Mouse (Mus musculus) liver, adult 2 months (tissue): ENCODE data around the gene Ube2i. TPM values are rescaled to one million over a fixed set of nuclear protein-coding genes. Genes with fewer than 3 reads are reported as not detected.

Experiments used
- DNase-seq: peaks from one replicate; pipeline ENCODE4 v3.0.0-alpha.2; 2011; ENCODE audit warnings: low read depth, low spot score; ENCODE audit errors: extremely low read depth
- H3K27ac ChIP-seq: fragments of 200-500 bp; replicated peaks from 2 replicates; pipeline ENCODE4 v1.5.1; 2012; ENCODE audit warnings: low read depth, mild to moderate bottlenecking, control low read depth, inconsistent platforms, low read length; ENCODE audit not compliant: insufficient read depth
- H3K27me3 ChIP-seq: fragments of 200-500 bp; 2 replicates; pipeline ENCODE4 v1.6.1; 2012; ENCODE audit warnings: mild to moderate bottlenecking, moderate library complexity, low read length, inconsistent platforms; ENCODE audit not compliant: control insufficient read depth, insufficient read depth
- H3K36me3 ChIP-seq: fragments of 200-500 bp; 2 replicates; pipeline ENCODE4 v1.6.1; 2012; ENCODE audit warnings: low read length, inconsistent platforms; ENCODE audit not compliant: control insufficient read depth, insufficient read depth
- H3K4me1 ChIP-seq: fragments of 200-500 bp; 2 replicates; pipeline ENCODE4 v1.6.1; 2011; ENCODE audit warnings: low read length; ENCODE audit not compliant: control insufficient read depth, insufficient read depth
- H3K4me3 ChIP-seq: fragments of 200-500 bp; 2 replicates; pipeline ENCODE4 v1.5.1; 2011; ENCODE audit warnings: low read depth, mild to moderate bottlenecking, control low read depth, low read length, moderate library complexity; ENCODE audit not compliant: insufficient read depth
- H3K79me2 ChIP-seq: fragments of 200-500 bp; 2 replicates; pipeline ENCODE4 v1.6.1; 2012; ENCODE audit warnings: inconsistent platforms, mild to moderate bottlenecking, low read length, moderate library complexity; ENCODE audit not compliant: control insufficient read depth, insufficient read depth
- H3K9ac ChIP-seq: fragments of 200-500 bp; 2 replicates; pipeline ENCODE4 v1.6.1; 2012; ENCODE audit warnings: low read depth, mild to moderate bottlenecking, control low read depth, inconsistent platforms, low read length
- CTCF ChIP-seq: fragments of 200-500 bp; IDR thresholded peaks from 2 replicates; pipeline ENCODE4 v1.5.1; 2011; ENCODE audit warnings: low read depth, low read length, control low read depth
- POLR2A ChIP-seq: fragments of 200-500 bp; IDR thresholded peaks from 2 replicates; pipeline ENCODE4 v1.6.1; 2011; ENCODE audit warnings: low read length, control low read depth; ENCODE audit not compliant: insufficient read depth; ENCODE audit errors: extremely low read depth
- WGBS: fragments of 180-500 bp; shearing (Covaris S2); methylation state at CpG from one replicate; pipeline ENCODE4 v1.1.7; 2018; 5-methylcytosine and 5-hydroxymethylcytosine counted together
- polyA plus RNA-seq: library from polyadenylated mRNA; depleted of rRNA; stranded (reverse); fragments of >200 nt; gene quantifications from 2 replicates; pipeline ENCODE4 v1.2.3, GENCODE M21; 2012
- total RNA-seq: library from RNA; depleted of rRNA; stranded (reverse); fragments of >200 nt; gene quantifications from 2 replicates; pipeline ENCODE4 v1.2.3, GENCODE M21; 2014

The Ube2i gene
- total and polyA plus RNA-seq, 2 experiments: 80.0 to 92.9 TPM

DNA sequence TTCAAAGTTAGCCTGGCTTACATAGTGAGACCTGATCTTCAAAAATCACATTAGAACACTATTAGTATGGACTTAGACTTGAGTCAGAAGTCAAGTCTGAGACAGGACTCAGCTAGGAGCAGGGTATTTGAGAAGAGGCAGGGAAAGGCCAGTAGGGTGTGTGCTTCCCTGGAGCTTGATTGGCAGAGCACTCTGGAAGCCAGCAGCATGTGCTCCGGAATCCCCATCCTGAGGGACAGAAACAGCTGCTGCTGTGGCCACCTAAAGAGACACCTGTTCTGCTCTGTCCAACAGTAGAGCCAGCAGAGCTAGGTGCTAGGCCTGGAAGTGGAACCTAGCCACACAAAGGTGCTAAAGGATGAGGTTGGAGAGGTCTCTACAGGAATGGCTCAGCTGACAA is 19.7 kb upstream of the Ube2i start:
- no peak overlapping the region for H3K27ac ChIP-seq
- H3K27me3 ChIP-seq: peaks cover 3% of the 10 kb centered on the region; the same call in 1 of the 2 replicates
- no peak overlapping the region for H3K4me3 ChIP-seq
- no peaks in the 10 kb centered on the region for H3K36me3 ChIP-seq
- no peaks in the 10 kb centered on the region for H3K4me1 ChIP-seq
- no peak for DNase-seq
- WGBS: 80% methylated on average over 1 of the region's 1 CpGs
- no peak overlapping the region for H3K9ac ChIP-seq
- no peaks in the 10 kb centered on the region for H3K79me2 ChIP-seq
- no peak for TF ChIP-seq POLR2A
- no peak for TF ChIP-seq CTCF

DNA sequence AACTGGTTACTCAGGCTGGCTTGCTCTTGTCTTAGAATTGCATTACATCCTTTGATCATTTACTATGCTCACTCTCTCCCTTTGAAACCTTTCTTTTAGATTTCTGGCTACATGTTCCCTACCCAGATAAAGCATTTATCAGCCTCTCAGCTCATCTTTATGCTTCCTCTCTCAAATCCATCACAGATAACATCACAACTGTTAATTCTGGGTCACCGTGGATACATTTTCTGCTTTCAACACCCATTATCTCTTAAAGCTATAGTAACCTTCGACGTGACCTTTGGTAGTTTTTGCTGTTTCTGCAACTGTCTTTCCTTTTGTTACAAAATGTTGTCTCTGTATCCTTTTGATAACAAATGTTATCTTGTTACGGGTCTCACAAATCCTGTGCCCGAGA is 19.1 kb upstream of the Ube2i start:
- no peak overlapping the region for H3K4me3 ChIP-seq
- no peaks in the 10 kb centered on the region for H3K36me3 ChIP-seq
- WGBS: 55% methylated on average over 5 of the region's 5 CpGs
- no peaks in the 10 kb centered on the region for H3K4me1 ChIP-seq
- TF ChIP-seq POLR2A: no peak
- TF ChIP-seq CTCF: no peak
- H3K79me2 ChIP-seq: no peaks in the 10 kb centered on the region
- H3K27ac ChIP-seq: no peak overlapping the region
- no peak for DNase-seq
- no peak overlapping the region for H3K9ac ChIP-seq
- peaks cover 1% of the 10 kb centered on the region; the same call in 1 of the 2 replicates for H3K27me3 ChIP-seq

DNA sequence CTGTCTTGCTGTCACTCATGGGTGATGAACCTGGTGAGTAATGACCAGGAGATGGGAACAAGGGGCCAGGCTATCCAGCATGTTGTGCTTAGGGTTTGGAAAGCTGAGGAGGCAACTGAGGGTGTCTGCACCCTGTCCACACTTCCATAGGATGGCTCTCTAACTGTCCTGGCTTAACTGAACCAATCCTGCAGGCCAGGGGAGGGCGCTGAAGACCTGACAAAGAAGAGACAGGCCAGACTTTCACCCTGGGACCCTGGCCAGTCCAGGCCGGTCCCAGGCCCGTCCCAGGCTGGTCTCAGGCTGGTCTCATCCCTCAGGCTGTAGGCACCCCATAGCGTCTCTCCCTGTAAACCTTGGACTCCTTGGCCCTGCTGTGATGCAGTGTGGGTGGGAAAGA is 16.0 kb upstream of the Ube2i start:
- H3K27me3 ChIP-seq: no peaks in the 10 kb centered on the region
- no peaks in the 10 kb centered on the region for H3K36me3 ChIP-seq
- H3K79me2 ChIP-seq: no peaks in the 10 kb centered on the region
- H3K4me3 ChIP-seq: no peak overlapping the region
- no peaks in the 10 kb centered on the region for H3K4me1 ChIP-seq
- no peak for TF ChIP-seq POLR2A
- no peak for TF ChIP-seq CTCF
- no peak overlapping the region for H3K9ac ChIP-seq
- no peak for DNase-seq
- 20% methylated on average over 4 of the region's 4 CpGs for WGBS
- H3K27ac ChIP-seq: no peak overlapping the region

DNA sequence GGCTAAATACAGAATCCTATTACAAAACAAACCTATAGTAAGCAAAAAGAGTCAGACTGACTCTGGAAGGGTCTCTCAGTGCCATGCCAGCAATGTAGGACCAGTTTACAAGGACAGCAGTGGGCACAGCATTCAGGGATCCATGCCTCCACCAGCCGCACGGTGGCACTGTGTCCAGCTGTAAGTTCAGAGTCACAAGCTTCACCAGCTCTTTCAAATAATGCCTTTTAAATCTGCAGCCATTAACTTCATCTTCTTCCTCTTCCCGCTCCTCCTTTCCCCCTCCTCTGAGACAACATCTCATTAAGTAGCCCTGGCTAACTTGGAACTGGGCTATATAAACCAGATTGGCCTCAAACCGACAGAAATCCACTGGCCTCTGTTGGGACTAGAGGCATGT is 14.4 kb upstream of the Ube2i start:
- H3K27ac ChIP-seq: no peak overlapping the region
- no peaks in the 10 kb centered on the region for H3K36me3 ChIP-seq
- 33% methylated on average over 4 of the region's 4 CpGs for WGBS
- H3K27me3 ChIP-seq: no peaks in the 10 kb centered on the region
- TF ChIP-seq POLR2A (no peak), CTCF (peak; percentile 85)
- no peaks in the 10 kb centered on the region for H3K79me2 ChIP-seq
- no peak for DNase-seq
- H3K4me1 ChIP-seq: no peaks in the 10 kb centered on the region
- H3K9ac ChIP-seq: no peak overlapping the region
- no peak overlapping the region for H3K4me3 ChIP-seq

DNA sequence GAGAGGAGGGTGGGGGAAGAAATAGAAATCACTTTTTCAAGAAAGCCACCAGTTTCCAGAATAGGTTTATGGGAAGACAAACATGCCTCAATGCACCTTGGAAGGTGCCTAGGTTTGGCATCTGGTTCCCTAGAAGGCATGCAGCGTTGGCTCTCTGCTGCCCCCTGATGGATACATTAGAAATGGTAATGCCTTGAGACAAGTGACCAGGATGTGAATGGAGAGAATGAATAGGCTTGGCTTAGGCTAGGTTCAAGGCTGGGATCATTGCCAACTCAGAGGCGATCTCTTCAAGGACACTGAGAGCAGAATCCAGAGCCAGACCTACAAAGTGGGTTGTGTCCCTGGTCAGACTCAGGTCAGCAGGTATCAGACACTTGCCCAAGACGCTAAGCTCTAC is 10.6 kb upstream of the Ube2i start:
- Histone ChIP-seq H3K27ac (no peak overlapping the region), H3K4me3 (no peak overlapping the region), H3K9ac (no peak overlapping the region), H3K36me3 (no peaks in the 10 kb centered on the region), H3K27me3 (no peaks in the 10 kb centered on the region), H3K4me1 (peaks cover 4% of the 10 kb centered on the region; the same call in 1 of the 2 replicates), H3K79me2 (no peaks in the 10 kb centered on the region)
- 26% methylated on average over 3 of the region's 3 CpGs for WGBS
- peak; percentile 67 for DNase-seq
- TF ChIP-seq POLR2A (no peak), CTCF (peak; percentile 85)

DNA sequence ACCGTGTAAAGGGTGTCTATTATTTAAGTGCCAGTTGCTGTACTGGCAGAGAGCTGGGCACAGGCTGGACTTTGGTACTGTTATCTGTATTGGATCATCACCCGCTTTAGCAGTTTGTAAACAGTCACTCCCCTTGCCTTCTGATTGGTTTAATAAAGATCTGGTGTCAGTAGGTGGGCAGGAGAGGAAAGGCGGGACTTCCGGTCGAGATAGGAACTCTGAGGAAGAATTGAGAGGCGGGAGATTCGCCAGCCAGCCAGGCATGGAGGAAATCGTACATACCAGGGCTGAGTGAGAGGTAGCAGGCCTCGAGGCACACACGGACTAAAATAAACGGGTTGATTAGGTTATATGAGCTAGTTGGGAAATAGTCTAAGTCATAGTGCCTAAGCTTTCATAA is 7.7 kb upstream of the Ube2i start:
- no peaks in the 10 kb centered on the region for H3K79me2 ChIP-seq
- peak overlapping the region; percentile 62 for H3K9ac ChIP-seq
- H3K36me3 ChIP-seq: no peaks in the 10 kb centered on the region
- H3K27me3 ChIP-seq: no peaks in the 10 kb centered on the region
- peak; percentile 99 for DNase-seq
- peak overlapping the region; percentile 26; the same call in 1 of the 2 replicates for H3K4me3 ChIP-seq
- WGBS: 7% methylated on average over 11 of the region's 11 CpGs
- peak overlapping the region; percentile 93 for H3K27ac ChIP-seq
- peaks cover 4% of the 10 kb centered on the region; the same call in 1 of the 2 replicates for H3K4me1 ChIP-seq
- TF ChIP-seq CTCF (no peak), POLR2A (0 out of 2 replicates have a peak, but pooled peaks have one; percentile 29)
